Mouse (Mus musculus): Measurements from ENCODE around the gene Tcirg1.

- TF ChIP-seq CTCF (IDR thresholded peaks at IDR 0.05; ENCODE audit: control insufficient read depth, insufficient read depth, insufficient read length) (no peak), MYOD1 (IDR thresholded peaks at IDR 0.05; ENCODE audit: control insufficient read depth, insufficient read length, low read depth) (no peak), USF1 (IDR thresholded peaks at IDR 0.05; ENCODE audit: low read depth) (no peak)
These were observed 23.5 kb upstream of the Tcirg1 start for GRCm38 (mm10) chr19:3930262-3931057.
